Mouse (Mus musculus) kidney, adult 2 months (tissue): ENCODE measurements at regions not wholly inside any gene's neighbourhood (a gene's known extent, or its start where the extent isn't known, plus 50 kb on each side); places are given as distances from the start of the nearest gene placed in this dataset.

ENCODE experiments used
- CTCF ChIP-seq: fragments of 200-500 bp; conservative IDR thresholded peaks from 2 replicates; pipeline ENCODE4 v1.5.1; 2011; ENCODE audit warnings: low read depth, mild to moderate bottlenecking, control low read depth, low read length, moderate library complexity, mixed read lengths; ENCODE audit not compliant: insufficient read depth, insufficient read length
- POLR2A ChIP-seq: fragments of 200-500 bp; IDR thresholded peaks from one replicate; pipeline ENCODE4 v1.6.1; 2011; ENCODE audit warnings: low read depth, low read length, control low read depth

GRCm38 (mm10) chr2:170294657-170295056 is 133.0 kb downstream of the Bcas1 start:
- TF ChIP-seq CTCF, result no peak
- TF ChIP-seq POLR2A, result no peak
